Mouse (Mus musculus) midbrain, embryonic 12.5 days (tissue): ENCODE data around the gene Pdcd11. TPM values are rescaled to one million over a fixed set of nuclear protein-coding genes. Genes with fewer than 3 reads are reported as not detected.

ENCODE experiments used
- ATAC-seq: fragments of 200-750 bp; cut with Nextera tagmentation; 2 replicates; pipeline ENCODE4 v1.8.0; 2017; ENCODE audit warnings: low read depth, moderate TSS enrichment, moderate library complexity; ENCODE audit not compliant: low FRiP score
- H3K27ac ChIP-seq: fragments of 300-500 bp; sonication (generic); replicated peaks from 2 replicates; pipeline ENCODE4 v1.5.1; 2016; ENCODE audit warnings: mild to moderate bottlenecking
- H3K27me3 ChIP-seq: fragments of 300-500 bp; sonication (generic); 2 replicates; pipeline ENCODE4 v1.6.1; 2016; ENCODE audit warnings: mild to moderate bottlenecking
- H3K36me3 ChIP-seq: fragments of 300-500 bp; sonication (generic); 2 replicates; pipeline ENCODE4 v1.6.1; 2016
- H3K4me1 ChIP-seq: fragments of 300-500 bp; sonication (generic); 2 replicates; pipeline ENCODE4 v1.6.1; 2016
- H3K4me2 ChIP-seq: fragments of 300-500 bp; sonication (generic); replicated peaks from 2 replicates; pipeline ENCODE4 v1.6.1; 2016; ENCODE audit warnings: mild to moderate bottlenecking, moderate library complexity
- H3K4me3 ChIP-seq: fragments of 300-500 bp; sonication (generic); 2 replicates; pipeline ENCODE4 v1.5.1; 2016; ENCODE audit warnings: mild to moderate bottlenecking
- H3K9ac ChIP-seq: fragments of 300-500 bp; sonication (generic); replicated peaks from 2 replicates; pipeline ENCODE4 v1.6.1; 2016; ENCODE audit warnings: mild to moderate bottlenecking, moderate library complexity
- H3K9me3 ChIP-seq: fragments of 300-500 bp; sonication (generic); 2 replicates; pipeline ENCODE4 v1.6.1; 2016; ENCODE audit warnings: mild to moderate bottlenecking
- WGBS: fragments of 180-500 bp; shearing (Covaris S2); methylation state at CpG from one replicate; pipeline ENCODE4 v1.1.7; 2016; 5-methylcytosine and 5-hydroxymethylcytosine counted together
- polyA plus RNA-seq: library from polyadenylated mRNA; unstranded; fragments of >200 nt; fragmentation: Nextera tagmentation; extraction: Ambion mirVana; gene quantifications from 2 replicates; pipeline ENCODE4 v1.2.1, GENCODE M21; 2016

The Pdcd11 gene
- polyA plus RNA-seq, 1 experiment from 2014 or later: 10.6 TPM

GRCm38 (mm10) chr19:47176916-47177505 is 86.4 kb downstream of the Pdcd11 start:
- Histone ChIP-seq H3K9me3 (peaks cover 3% of the 10 kb centered on the region; the same call in 1 of the 2 replicates), H3K4me2 (no peak overlapping the region), H3K4me3 (no peak overlapping the region), H3K4me1 (peaks cover 15% of the 10 kb centered on the region), H3K27ac (no peak overlapping the region), H3K27me3 (peaks cover 56% of the 10 kb centered on the region), H3K36me3 (no peaks in the 10 kb centered on the region), H3K9ac (no peak overlapping the region)
- WGBS: 85% methylated on average over 2 of the region's 2 CpGs
- ATAC-seq: no peak

DNA sequence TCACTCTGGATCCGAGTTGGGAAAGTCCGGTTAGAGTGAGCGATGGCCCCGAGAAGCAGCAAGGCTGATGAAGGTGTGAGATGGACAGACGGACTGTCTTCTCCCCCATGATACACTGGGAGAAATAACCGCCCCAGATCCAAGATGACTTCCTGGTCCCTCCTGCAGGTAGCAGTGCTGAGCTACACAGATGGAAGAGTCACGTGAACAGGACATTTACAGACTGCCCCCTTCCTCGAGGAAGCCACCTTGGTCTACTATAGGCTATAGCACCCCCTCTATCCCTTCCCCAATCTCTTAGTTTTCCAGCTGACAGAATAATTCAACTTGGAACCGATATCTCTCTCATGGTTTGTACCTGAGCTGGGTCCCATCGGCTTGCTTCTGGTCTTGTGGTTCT is 87.4 kb downstream of the Pdcd11 start:
- H3K27me3 ChIP-seq: peaks cover 56% of the 10 kb centered on the region

DNA sequence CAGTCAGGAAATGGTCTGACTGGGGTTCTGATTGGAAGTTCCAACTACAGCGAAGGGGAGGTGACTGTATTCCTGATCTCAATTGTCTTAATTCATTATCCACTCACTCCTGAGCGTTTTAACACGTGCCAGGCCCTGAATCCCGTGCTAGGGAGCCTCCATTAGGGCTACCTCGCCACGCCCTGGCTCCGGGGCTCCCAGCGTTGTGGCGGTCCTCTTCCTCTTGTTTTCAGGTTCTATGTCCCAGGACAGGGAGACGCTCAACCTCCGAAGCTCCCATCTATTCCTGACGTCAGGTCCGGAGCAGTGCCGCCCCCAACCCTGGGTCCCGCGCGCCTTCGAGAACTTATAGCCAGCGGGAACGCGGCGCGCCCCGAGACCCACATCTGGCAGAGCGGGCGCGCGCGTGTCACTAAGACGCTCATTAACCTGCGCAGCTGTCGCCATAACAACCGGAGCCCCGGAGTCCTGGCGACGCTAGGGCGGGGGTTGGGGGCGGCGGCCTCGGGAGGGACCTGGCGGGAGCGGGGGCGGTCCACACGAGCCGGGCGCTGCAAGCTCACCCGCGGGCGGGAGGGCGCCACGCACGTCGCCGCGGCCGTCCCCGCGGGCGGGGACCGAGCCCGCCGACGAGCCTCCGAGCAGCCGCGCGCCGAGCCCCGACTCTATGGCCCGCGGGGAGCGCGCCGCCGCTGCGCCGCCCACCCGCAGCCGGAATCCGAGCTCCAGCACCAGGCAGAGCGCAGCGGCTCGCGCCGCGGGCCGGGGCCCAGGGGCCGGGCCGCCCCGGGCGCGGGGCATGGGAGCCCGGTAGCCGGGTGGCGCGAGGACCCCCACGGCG is 88.1 kb downstream of the Pdcd11 start, which contains the start of gene Neurl1a:
Neurl1a (plus strand) TSS at position 390 of the 841 bp plus-strand sequence.
- Histone ChIP-seq H3K27ac (peak within 1 kb of the TSS; percentile 39; the same call in 1 of the 2 replicates), H3K4me2 (peak within 1 kb of the TSS; percentile 99), H3K4me3 (peak within 1 kb of the TSS; percentile 72), H3K9me3 (peaks cover 6% of the 10 kb centered on the region; the same call in 1 of the 2 replicates), H3K36me3 (no peaks in the 10 kb centered on the region), H3K9ac (peak within 1 kb of the TSS; percentile 68), H3K4me1 (peaks cover 15% of the 10 kb centered on the region), H3K27me3 (peaks cover 56% of the 10 kb centered on the region)
- ATAC-seq: peak; percentile 76
- WGBS: under 1% methylated on average over 76 of the region's 98 CpGs

More for the DNA sequence above, 87.4 kb downstream of the Pdcd11 start:
- Histone ChIP-seq H3K27ac (no peak overlapping the region), H3K9me3 (peaks cover 6% of the 10 kb centered on the region; the same call in 1 of the 2 replicates), H3K4me3 (no peak overlapping the region), H3K9ac (no peak overlapping the region), H3K4me1 (peaks cover 15% of the 10 kb centered on the region), H3K4me2 (peak overlapping the region; percentile 99; the same call in 1 of the 2 replicates), H3K36me3 (no peaks in the 10 kb centered on the region)
- WGBS: 18% methylated on average over 10 of the region's 10 CpGs
- ATAC-seq: no peak

- Histone ChIP-seq H3K9ac (peak overlapping the region; percentile 68), H3K4me1 (peaks cover 15% of the 10 kb centered on the region), H3K27me3 (peaks cover 56% of the 10 kb centered on the region), H3K27ac (0 out of 2 replicates have a peak overlapping the region, but pooled peaks have one; percentile 39), H3K9me3 (peaks cover 6% of the 10 kb centered on the region; the same call in 1 of the 2 replicates), H3K4me3 (peak overlapping the region; percentile 72), H3K36me3 (no peaks in the 10 kb centered on the region), H3K4me2 (peak overlapping the region; percentile 99)
- 0 out of 2 replicates have a peak, but pooled peaks have one; percentile 13 for ATAC-seq
- under 1% methylated on average over 40 of the region's 42 CpGs for WGBS
Observed at GRCm38 (mm10) chr19:47179272-47179809, 88.8 kb downstream of the Pdcd11 start.

GRCm38 (mm10) chr19:47180011-47180410 is 89.4 kb downstream of the Pdcd11 start:
- Histone ChIP-seq H3K27me3 (peaks cover 56% of the 10 kb centered on the region), H3K27ac (no peak overlapping the region), H3K9me3 (peaks cover 6% of the 10 kb centered on the region; the same call in 1 of the 2 replicates), H3K36me3 (no peaks in the 10 kb centered on the region), H3K4me1 (peaks cover 15% of the 10 kb centered on the region), H3K9ac (no peak overlapping the region), H3K4me3 (peak overlapping the region; percentile 72), H3K4me2 (peak overlapping the region; percentile 99)
- WGBS: 15% methylated on average over 8 of the region's 8 CpGs
- no peak for ATAC-seq

Other genes with a start within 250 kb of the Pdcd11 start
- 368 and 390 TPM in 2 replicates for gene Ina, start 76.1 kb upstream of the Pdcd11 start, polyA plus RNA-seq
- gene Nt5c2, start 75.6 kb upstream of the Pdcd11 start, polyA plus RNA-seq: 79.8 and 84.8 TPM in 2 replicates
- 32.6 and 33.8 TPM in 2 replicates for gene Pcgf6, start 39.9 kb upstream of the Pdcd11 start, polyA plus RNA-seq
- 11.6 and 12.1 TPM in 2 replicates for gene Taf5, start 23.0 kb upstream of the Pdcd11 start, polyA plus RNA-seq
- gene Usmg5, start 121 bp upstream of the Pdcd11 start, polyA plus RNA-seq: 1,210 and 1,249 TPM in 2 replicates
- gene Calhm2, start 47.5 kb downstream of the Pdcd11 start, polyA plus RNA-seq: 1.3 and 2.3 TPM in 2 replicates
- gene Calhm1, start 53.5 kb downstream of the Pdcd11 start, polyA plus RNA-seq: not detected in 2 replicates
- gene Calhm3, start 67.0 kb downstream of the Pdcd11 start, polyA plus RNA-seq: not detected in 2 replicates
- 4.8 and 5.2 TPM in 2 replicates for gene Neurl1a, start 88.1 kb downstream of the Pdcd11 start, polyA plus RNA-seq